Mouse (Mus musculus): Measurements from ENCODE around the gene Rnf135.

DNA sequence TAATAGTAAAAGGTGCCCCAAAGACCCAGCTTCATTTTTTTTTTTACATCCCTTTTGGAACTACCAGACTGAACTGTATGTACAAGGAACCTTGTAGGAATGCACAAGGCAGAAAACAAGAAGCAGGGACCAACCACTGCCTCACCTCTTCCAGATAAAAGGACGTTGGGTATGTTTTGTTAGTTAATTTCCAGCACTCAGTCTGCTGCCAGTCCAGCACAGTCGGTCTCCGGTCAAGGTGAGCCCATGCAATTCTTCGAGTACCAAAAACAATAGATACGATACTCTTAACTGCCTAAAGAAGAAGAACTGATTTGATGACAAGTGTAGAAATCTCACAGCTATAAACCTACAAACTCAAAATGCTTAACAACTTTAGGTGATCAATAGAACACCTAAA, 45.9 kb upstream of the Rnf135 start:
- TF ChIP-seq TCF12 (IDR thresholded peaks at IDR 0.05; ENCODE audit: low read depth, low read length) (no peak), ZMIZ1 (IDR thresholded peaks at IDR 0.05; ENCODE audit: low read depth, low read length) (no peak), POLR2A (IDR thresholded peaks at IDR 0.05; ENCODE audit: control insufficient read depth in 1 of 2, insufficient read depth in 1 of 2, low read depth in 1 of 2, low read length in 2 of 2, poor library complexity in 1 of 2) (no peak), RAD21 (IDR thresholded peaks at IDR 0.05; ENCODE audit: low read depth, low read length) (no peak), USF1 (IDR thresholded peaks at IDR 0.05; ENCODE audit: low read depth, low read length) (no peak), BHLHE40 (IDR thresholded peaks at IDR 0.05; ENCODE audit: borderline replicate concordance, low read depth, low read length) (no peak), ZKSCAN1 (IDR thresholded peaks at IDR 0.05; ENCODE audit: low read depth, low read length) (no peak), EP300 (IDR thresholded peaks at IDR 0.05; ENCODE audit: low read depth in 1 of 2, low read length in 2 of 2) (no peak), HCFC1 (IDR thresholded peaks at IDR 0.05; ENCODE audit: low read depth, low read length) (no peak), JUND (IDR thresholded peaks at IDR 0.05; ENCODE audit: low read depth, low read length) (no peak), MAX (IDR thresholded peaks at IDR 0.05; ENCODE audit: low read length) (no peak), CTCF (IDR thresholded peaks at IDR 0.05 in 2 of 3, conservative IDR thresholded peaks at IDR 0.05 in 1 of 3; ENCODE audit: control insufficient read depth in 1 of 3, insufficient read depth in 1 of 3, low read depth in 2 of 3, low read length in 3 of 3, poor library complexity in 1 of 3, severe bottlenecking in 1 of 3) (no peak)
